ENCODE assay signal across 8 mouse cellular contexts in genomic region chrX:20366036-20366435, GRCm38 (mm10). TPM values are rescaled to one million over a fixed set of nuclear protein-coding genes. Genes with fewer than 3 reads are reported as not detected.
DNase-seq lines count a peak whose midpoint lies in the region; ATAC-seq and TF ChIP-seq lines count a peak whose summit lies in the region.
"Had no signal": no experiment of that assay in that cellular context is flagged by ENCODE, and none has a peak within 500 bp of the region (broad histone marks: within the 10 kb centered on the region; RNA-seq: fewer than 3 reads in every experiment).

No protein-coding gene starts in this region.

- peak overlapping the region; percentile 37 for H3K4me2 ChIP-seq in forebrain, embryonic 14.5 days (ENCODE audit: low read length)
- H3K4me2 ChIP-seq in limb, embryonic 14.5 days (replicated peaks; ENCODE audit: low read depth, low read length, severe bottlenecking): peak overlapping the region; percentile 26; the same call in 1 of the 2 replicates
- no peak overlapping the region; the same call in 1 of the 2 replicates for H3K4me2 ChIP-seq in stomach, postnatal 0 days (replicated peaks; ENCODE audit: low read depth)

- no peaks in the 10 kb centered on the region for H3K36me3 ChIP-seq in megakaryocyte, embryonic 14.5 days (replicated peaks; ENCODE audit: low read length)
- H3K36me3 ChIP-seq in forebrain, embryonic 14.5 days (ENCODE audit: control insufficient read depth, insufficient read depth, low read length): no peaks in the 10 kb centered on the region
- H3K36me3 ChIP-seq in limb, embryonic 14.5 days (ENCODE audit: control insufficient read depth, insufficient read depth, low read length): no peaks in the 10 kb centered on the region
- H3K36me3 ChIP-seq in stomach, postnatal 0 days (ENCODE audit: control insufficient read depth, insufficient read depth, low read length): no peaks in the 10 kb centered on the region

- no peak for TF ChIP-seq EP300 in stomach, postnatal 0 days (optimal IDR thresholded peaks at IDR 0.05)

- no peak overlapping the region for H3K9ac ChIP-seq in forebrain, embryonic 14.5 days (ENCODE audit: low read length)
- no peak overlapping the region for H3K9ac ChIP-seq in limb, embryonic 14.5 days (ENCODE audit: low read depth, low read length, severe bottlenecking)
- H3K9ac ChIP-seq in stomach, postnatal 0 days (ENCODE audit: low read length): no peak overlapping the region

- DNase-seq in forebrain, embryonic 14.5 days (ENCODE audit: low spot score): no peak
- no peak for DNase-seq in limb, embryonic 14.5 days (ENCODE audit: low spot score)
- DNase-seq in stomach, postnatal 0 days (ENCODE audit: low spot score): no peak
- no peak for DNase-seq in frontal cortex, postnatal 14 days (ENCODE audit: low spot score in 2 of 2)
- DNase-seq in ovary, adult 18-20 months (ENCODE audit: low spot score): no peak
- DNase-seq: lung, adult 18-20 months had no signal

- H3K4me3 ChIP-seq in megakaryocyte, embryonic 14.5 days (replicated peaks): peak overlapping the region; percentile 79
- no peak overlapping the region for H3K4me3 ChIP-seq in forebrain, embryonic 14.5 days (ENCODE audit: low read depth, low read length)
- 0 out of 2 replicates have a peak overlapping the region, but pooled peaks have one; percentile 2 for H3K4me3 ChIP-seq in limb, embryonic 14.5 days (replicated peaks; ENCODE audit: low read length)
- no peak overlapping the region for H3K4me3 ChIP-seq in stomach, postnatal 0 days (ENCODE audit: low read depth, low read length)

- H3K9me3 ChIP-seq in megakaryocyte, embryonic 14.5 days: no peaks in the 10 kb centered on the region
- H3K9me3 ChIP-seq in forebrain, embryonic 14.5 days (replicated peaks; ENCODE audit: control insufficient read depth, low read length): no peaks in the 10 kb centered on the region
- no peaks in the 10 kb centered on the region for H3K9me3 ChIP-seq in limb, embryonic 14.5 days (ENCODE audit: control insufficient read depth, low read length)
- H3K9me3 ChIP-seq in stomach, postnatal 0 days (ENCODE audit: control insufficient read depth, low read length): no peaks in the 10 kb centered on the region

- H3K27ac ChIP-seq in forebrain, embryonic 14.5 days (ENCODE audit: low read depth, low read length): no peak overlapping the region
- no peak overlapping the region for H3K27ac ChIP-seq in limb, embryonic 14.5 days (replicated peaks; ENCODE audit: low read depth, low read length)
- H3K27ac ChIP-seq in stomach, postnatal 0 days (replicated peaks): no peak overlapping the region

- WGBS in forebrain, embryonic 14.5 days: 58% methylated on average over 1 of the region's 1 CpGs
- WGBS in limb, embryonic 14.5 days: 54% methylated on average over 1 of the region's 1 CpGs
- 44% methylated on average over 1 of the region's 1 CpGs for WGBS in stomach, postnatal 0 days

- peaks cover 3% of the 10 kb centered on the region for H3K27me3 ChIP-seq in megakaryocyte, embryonic 14.5 days (replicated peaks)
- H3K27me3 ChIP-seq in forebrain, embryonic 14.5 days (replicated peaks; ENCODE audit: control insufficient read depth, insufficient read depth, low read length): no peaks in the 10 kb centered on the region
- no peaks in the 10 kb centered on the region for H3K27me3 ChIP-seq in limb, embryonic 14.5 days (ENCODE audit: control insufficient read depth, insufficient read depth, low read length)
- H3K27me3 ChIP-seq in stomach, postnatal 0 days (ENCODE audit: control insufficient read depth, insufficient read depth, low read length): no peaks in the 10 kb centered on the region

- H3K4me1 ChIP-seq in megakaryocyte, embryonic 14.5 days: no peaks in the 10 kb centered on the region; the same call in 1 of the 2 replicates
- H3K4me1 ChIP-seq in forebrain, embryonic 14.5 days (ENCODE audit: control insufficient read depth, insufficient read depth, low read length): no peaks in the 10 kb centered on the region
- no peaks in the 10 kb centered on the region for H3K4me1 ChIP-seq in limb, embryonic 14.5 days (ENCODE audit: control insufficient read depth, insufficient read depth, low read length)
- no peaks in the 10 kb centered on the region for H3K4me1 ChIP-seq in stomach, postnatal 0 days (replicated peaks; ENCODE audit: control insufficient read depth, insufficient read depth)

- TF ChIP-seq CTCF in stomach, postnatal 0 days (IDR thresholded peaks at IDR 0.05; ENCODE audit: low read depth): peak; percentile 43

- no peak for ATAC-seq in megakaryocyte, adult 5-6 weeks (ENCODE audit: poor library complexity, severe bottlenecking)
- ATAC-seq in forebrain, embryonic 14.5 days: no peak
- no peak for ATAC-seq in limb, embryonic 14.5 days (ENCODE audit: low FRiP score, low read depth)
- no peak for ATAC-seq in stomach, postnatal 0 days (ENCODE audit: low FRiP score, low TSS enrichment)

- no peak for TF ChIP-seq POLR2A in limb, embryonic 14.5 days (IDR thresholded peaks at IDR 0.05; ENCODE audit: borderline replicate concordance, extremely low read depth, insufficient read depth, insufficient read length)

RNA-seq across cellular contexts. Expression of gene Rp2, which starts 1.8 kb away (rescaled TPM):
- polyA plus RNA-seq in megakaryocyte, embryonic 14.5 days (2012; ENCODE audit: insufficient read depth, low replicate concordance): 3.1 TPM in 1 of 2 replicates, not detected in the other
- total RNA-seq in megakaryocyte, adult 5-6 weeks (2015): 105 and 123 TPM in 2 replicates
- total RNA-seq in megakaryocyte, adult 5-6 weeks (2017): 110 and 116 TPM in 2 replicates
- polyA plus RNA-seq in forebrain, embryonic 14.5 days (2014; fragmentation: Nextera tagmentation; extraction: Ambion mirVana): 13.4 and 17.8 TPM in 2 replicates
- polyA plus RNA-seq in limb, embryonic 14.5 days (2012; rRNA removed): 10.0 and 11.9 TPM in 2 replicates
- polyA plus RNA-seq in limb, embryonic 14.5 days (2014; fragmentation: Nextera tagmentation; extraction: Ambion mirVana): 14.3 and 16.8 TPM in 2 replicates
- polyA plus RNA-seq in stomach, postnatal 0 days (2015; fragmentation: Nextera tagmentation; extraction: Ambion mirVana): 10.2 and 10.4 TPM in 2 replicates

RNA-seq across cellular contexts. Expression of gene Jade3, which starts 59.5 kb away (rescaled TPM):
- polyA plus RNA-seq in megakaryocyte, embryonic 14.5 days (2012; ENCODE audit: insufficient read depth, low replicate concordance): 0.26 TPM in 1 of 2 replicates, not detected in the other
- 3.2 and 4.8 TPM in 2 replicates for total RNA-seq in megakaryocyte, adult 5-6 weeks (2015)
- total RNA-seq in megakaryocyte, adult 5-6 weeks (2017): 4.3 and 6.7 TPM in 2 replicates
- 6.6 and 7.3 TPM in 2 replicates for polyA plus RNA-seq in forebrain, embryonic 14.5 days (2014; fragmentation: Nextera tagmentation; extraction: Ambion mirVana)
- polyA plus RNA-seq in limb, embryonic 14.5 days (2012; rRNA removed): 3.3 and 4.3 TPM in 2 replicates
- 6.2 and 7.3 TPM in 2 replicates for polyA plus RNA-seq in limb, embryonic 14.5 days (2014; fragmentation: Nextera tagmentation; extraction: Ambion mirVana)
- 3.2 and 3.4 TPM in 2 replicates for polyA plus RNA-seq in stomach, postnatal 0 days (2015; fragmentation: Nextera tagmentation; extraction: Ambion mirVana)

Comparison
In these comparisons a context has a peak if more than half of its experiments do, and no peak if none do; other contexts are left out.
1. H3K4me3 ChIP-seq: peak in megakaryocyte, embryonic 14.5 days (single experiment) and limb, embryonic 14.5 days (single experiment); none in forebrain, embryonic 14.5 days (single experiment) and stomach, postnatal 0 days (single experiment).